Mouse (Mus musculus): ENCODE measurements around the gene 1700023F06Rik.
A peak's percentile ranks its signal among the peaks of the same experiment; 100 is the strongest.

The 1700023F06Rik gene

GRCm38 (mm10) chr11:103161449-103161848 lies 46.9 kb downstream of the 1700023F06Rik start:
- DNase-seq = no peak

GRCm38 (mm10) chr11:103160738-103161137 lies 47.6 kb downstream of the 1700023F06Rik start:
- DNase-seq = no peak

DNA sequence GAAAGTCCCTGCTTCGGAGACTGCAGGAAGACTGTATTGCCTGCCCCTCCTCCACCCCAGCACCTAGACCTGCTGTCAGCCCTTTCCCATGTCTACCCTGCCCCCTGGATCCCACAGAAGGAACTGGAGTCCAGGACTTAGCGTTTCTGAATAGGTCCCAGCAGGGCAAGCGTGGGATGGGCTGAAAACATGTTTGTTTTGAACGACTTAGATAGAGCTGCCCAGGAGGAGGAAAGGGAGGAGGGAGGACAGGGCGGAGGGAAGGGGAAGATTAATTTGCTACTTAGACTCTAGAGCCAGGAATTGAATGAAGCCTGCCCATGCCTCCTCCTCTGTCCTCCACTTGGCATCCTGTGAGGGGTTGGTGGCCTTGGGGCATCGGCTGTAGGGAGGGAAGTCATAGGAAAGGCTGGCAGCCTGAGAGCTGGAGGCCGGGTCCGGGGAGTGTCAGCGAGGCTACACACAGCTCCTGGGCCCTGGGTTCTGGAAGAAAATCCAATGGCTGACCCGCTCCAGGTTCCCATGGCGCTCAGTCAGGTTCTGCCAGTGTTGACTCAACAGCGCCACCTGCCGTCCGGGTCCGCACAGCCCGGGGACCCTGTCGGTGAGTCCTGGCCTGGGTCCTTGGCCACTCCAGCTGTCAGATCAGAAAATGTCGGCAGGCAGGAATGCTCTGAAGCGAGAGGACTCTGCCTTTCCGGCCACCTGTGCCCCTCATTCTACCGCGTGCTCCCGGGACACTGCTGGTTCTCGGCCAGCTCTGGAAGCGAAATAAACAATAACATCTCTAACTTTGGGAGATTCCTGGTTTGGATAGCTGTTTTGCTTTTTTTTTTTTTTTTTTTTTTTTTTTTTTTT lies 49.5 kb downstream of the 1700023F06Rik start:
- peak; percentile 96 to 98 for DNase-seq

DNA sequence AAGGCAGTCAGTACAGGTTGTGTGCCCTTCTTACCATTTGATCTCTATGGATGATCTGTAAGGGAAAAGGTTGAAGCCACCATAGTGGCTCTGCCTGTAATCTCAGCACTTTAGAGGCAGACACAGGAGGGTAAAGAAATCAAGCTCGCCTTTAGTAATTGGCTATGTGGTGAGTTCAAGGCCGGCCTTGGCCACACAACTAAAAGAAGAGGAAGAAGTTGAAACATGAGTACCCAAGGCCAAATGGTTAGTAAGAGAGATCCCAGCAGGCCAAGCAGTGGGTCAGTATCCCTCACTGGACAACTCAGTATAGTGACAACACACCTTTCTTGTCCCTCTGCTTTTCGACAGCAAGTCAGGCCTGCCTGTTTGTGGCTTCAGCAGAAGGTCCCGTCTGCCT lies 58.6 kb downstream of the 1700023F06Rik start:
- DNase-seq = no peak

All from lung, postnatal 4 days (tissue).